10 mouse cellular contexts compared by ENCODE assay signal in genomic region chr2:36008071-36008470, GRCm38 (mm10). TPM values are rescaled to one million over a fixed set of nuclear protein-coding genes. Genes with fewer than 3 reads are reported as not detected.
DNase-seq lines count a peak whose midpoint lies in the region; ATAC-seq and TF ChIP-seq lines count a peak whose summit lies in the region.
"Had no signal": no experiment of that assay in that cellular context is flagged by ENCODE, and none has a peak within 500 bp of the region (broad histone marks: within the 10 kb centered on the region; RNA-seq: fewer than 3 reads in every experiment).

No protein-coding gene starts in this region.

- H3K9me3 ChIP-seq in heart, postnatal 0 days (replicated peaks; ENCODE audit: control insufficient read depth, low read length): no peaks in the 10 kb centered on the region
- H3K9me3 ChIP-seq in heart, embryonic 11.5 days (replicated peaks; ENCODE audit: control insufficient read depth, low read length): no peaks in the 10 kb centered on the region
- H3K9me3 ChIP-seq: embryonic facial prominence, embryonic 13.5 days; limb, embryonic 15.5 days had no signal

- H3K4me3 ChIP-seq in heart, postnatal 0 days (ENCODE audit: low read depth, low read length): no peak overlapping the region
- no peak overlapping the region for H3K4me3 ChIP-seq in heart, embryonic 11.5 days (ENCODE audit: low read depth, low read length)
- H3K4me3 ChIP-seq in bone marrow, adult 2 months (replicated peaks; ENCODE audit: control insufficient read depth, low read depth, low read length): no peak overlapping the region
- H3K4me3 ChIP-seq: embryonic facial prominence, embryonic 13.5 days; limb, embryonic 15.5 days had no signal

- TF ChIP-seq EP300 in heart, postnatal 0 days (IDR thresholded peaks at IDR 0.05; ENCODE audit: low read depth): no peak

- peak; percentile 91 for TF ChIP-seq CTCF in heart, postnatal 0 days (IDR thresholded peaks at IDR 0.05; ENCODE audit: low read depth)
- peak; percentile 64 for TF ChIP-seq CTCF in bone marrow, adult 2 months (IDR thresholded peaks at IDR 0.05; ENCODE audit: control insufficient read depth, insufficient read depth, low read length)

- H3K4me1 ChIP-seq in heart, postnatal 0 days (ENCODE audit: control insufficient read depth, insufficient read depth): peaks cover 9% of the 10 kb centered on the region; the same call in 1 of the 2 replicates
- H3K4me1 ChIP-seq in heart, embryonic 11.5 days (ENCODE audit: control insufficient read depth, insufficient read depth, low read length): peaks cover 3% of the 10 kb centered on the region; the same call in 1 of the 2 replicates
- no peaks in the 10 kb centered on the region for H3K4me1 ChIP-seq in bone marrow, adult 2 months (ENCODE audit: control insufficient read depth, insufficient read depth, low read length)

- peak; percentile 42 for DNase-seq in heart, postnatal 0 days (ENCODE audit: low spot score)
- peak; percentile 21 for DNase-seq in spleen, adult 12 weeks (ENCODE audit: low spot score)
- DNase-seq in spleen, postnatal 36 days (ENCODE audit: low spot score in 2 of 2): no peak
- peak; percentile 14 for DNase-seq in fibroblast of lung, adult 2 months (ENCODE audit: low read depth)
- peak; percentile 43 for DNase-seq in lung, postnatal 25 days (ENCODE audit: low spot score)
- DNase-seq in ovary, postnatal 36 days (ENCODE audit: low spot score): no peak

- H3K4me2 ChIP-seq in heart, postnatal 0 days (ENCODE audit: low read depth, low read length): no peak overlapping the region
- no peak overlapping the region for H3K4me2 ChIP-seq in heart, embryonic 11.5 days
- H3K4me2 ChIP-seq: embryonic facial prominence, embryonic 13.5 days; limb, embryonic 15.5 days had no signal

- no peaks in the 10 kb centered on the region for H3K36me3 ChIP-seq in heart, postnatal 0 days (replicated peaks; ENCODE audit: control insufficient read depth, insufficient read depth, low read length)
- no peaks in the 10 kb centered on the region for H3K36me3 ChIP-seq in heart, embryonic 11.5 days (ENCODE audit: control insufficient read depth, insufficient read depth, low read length)
- H3K36me3 ChIP-seq: embryonic facial prominence, embryonic 13.5 days; limb, embryonic 15.5 days had no signal

- H3K9ac ChIP-seq in heart, postnatal 0 days (replicated peaks; ENCODE audit: low read depth, low read length): no peak overlapping the region
- no peak overlapping the region for H3K9ac ChIP-seq in heart, embryonic 11.5 days (ENCODE audit: low read depth, low read length)
- H3K9ac ChIP-seq: embryonic facial prominence, embryonic 13.5 days; limb, embryonic 15.5 days had no signal

- no peak for TF ChIP-seq POLR2A in bone marrow, adult 2 months (IDR thresholded peaks at IDR 0.05; ENCODE audit: borderline replicate concordance, control insufficient read depth, low read depth, low read length)

- H3K27ac ChIP-seq in heart, postnatal 0 days (ENCODE audit: low read depth): no peak overlapping the region
- H3K27ac ChIP-seq in heart, embryonic 11.5 days (ENCODE audit: low read depth, low read length): no peak overlapping the region
- H3K27ac ChIP-seq in bone marrow, adult 2 months (ENCODE audit: control insufficient read depth, insufficient read depth, low read depth, low read length, poor library complexity): no peak overlapping the region
- H3K27ac ChIP-seq: embryonic facial prominence, embryonic 13.5 days; limb, embryonic 15.5 days had no signal

- peaks cover 8% of the 10 kb centered on the region; the same call in 1 of the 2 replicates for H3K27me3 ChIP-seq in heart, postnatal 0 days (ENCODE audit: control insufficient read depth, insufficient read depth, low read length)
- H3K27me3 ChIP-seq in heart, embryonic 11.5 days (ENCODE audit: control insufficient read depth, insufficient read depth, low read length): peaks cover 27% of the 10 kb centered on the region

- 21% methylated on average over 1 of the region's 1 CpGs for WGBS in heart, postnatal 0 days
- WGBS in heart, embryonic 11.5 days (ENCODE audit: insufficient replicate concordance): 21% methylated on average over 1 of the region's 1 CpGs
- WGBS in bone marrow, adult 2 months: 0% methylated on average over 1 of the region's 1 CpGs

- no peak for ATAC-seq in heart, postnatal 0 days (ENCODE audit: insufficient read depth, low read depth)
- ATAC-seq in heart, embryonic 11.5 days (replicated peaks; ENCODE audit: insufficient number of reproducible peaks, low FRiP score, low TSS enrichment): no peak

RNA-seq across cellular contexts. Expression of gene Ttll11, which starts 28.4 kb away (rescaled TPM):
- 3.9 and 5.0 TPM in 2 replicates for total RNA-seq in heart, postnatal 0 days (2014; rRNA removed; ENCODE audit: low replicate concordance)
- polyA plus RNA-seq in heart, postnatal 0 days (2015; fragmentation: Nextera tagmentation; extraction: Ambion mirVana): 1.5 and 1.7 TPM in 2 replicates
- polyA plus RNA-seq in heart, embryonic 11.5 days (2014; fragmentation: Nextera tagmentation; extraction: Ambion mirVana): 0.34 and 0.79 TPM in 2 replicates
- polyA plus RNA-seq in bone marrow, adult 2 months (2011; ENCODE audit: insufficient read depth, insufficient read length, low replicate concordance, missing spikeins): 2.6 and 4.1 TPM in 2 replicates

RNA-seq across cellular contexts. Expression of gene Ndufa8, which starts 41.1 kb away (rescaled TPM):
- 207 and 252 TPM in 2 replicates for total RNA-seq in heart, postnatal 0 days (2014; rRNA removed; ENCODE audit: low replicate concordance)
- polyA plus RNA-seq in heart, postnatal 0 days (2015; fragmentation: Nextera tagmentation; extraction: Ambion mirVana): 915 and 927 TPM in 2 replicates
- 367 and 380 TPM in 2 replicates for polyA plus RNA-seq in heart, embryonic 11.5 days (2014; fragmentation: Nextera tagmentation; extraction: Ambion mirVana)
- polyA plus RNA-seq in bone marrow, adult 2 months (2011; ENCODE audit: insufficient read depth, insufficient read length, low replicate concordance, missing spikeins): 37.6 and 42.9 TPM in 2 replicates

RNA-seq across cellular contexts. Expression of gene Morn5, which starts 41.2 kb away (rescaled TPM):
- total RNA-seq in heart, postnatal 0 days (2014; rRNA removed; ENCODE audit: low replicate concordance): not detected in 2 replicates
- polyA plus RNA-seq in heart, postnatal 0 days (2015; fragmentation: Nextera tagmentation; extraction: Ambion mirVana): 0.56 TPM in 1 of 2 replicates, not detected in the other
- polyA plus RNA-seq in heart, embryonic 11.5 days (2014; fragmentation: Nextera tagmentation; extraction: Ambion mirVana): 0.23 TPM in 1 of 2 replicates, not detected in the other
- polyA plus RNA-seq in bone marrow, adult 2 months (2011; ENCODE audit: insufficient read depth, insufficient read length, low replicate concordance, missing spikeins): not detected in 2 replicates
- polyA plus RNA-seq: embryonic facial prominence, embryonic 13.5 days; limb, embryonic 15.5 days had no signal

Comparison
In these comparisons a context has a peak if more than half of its experiments do, and no peak if none do; other contexts are left out.
1. DNase-seq: peak in heart, postnatal 0 days (single experiment), spleen, adult 12 weeks (single experiment), fibroblast of lung, adult 2 months (single experiment) and lung, postnatal 25 days (single experiment); none in spleen, postnatal 36 days (0 of 2) and ovary, postnatal 36 days (single experiment).